Mouse (Mus musculus): ENCODE data around the gene Ugt1a6b. TPM values are rescaled to one million over a fixed set of nuclear protein-coding genes. Genes with fewer than 3 reads are reported as not detected.
A peak's percentile ranks its signal among the peaks of the same experiment; 100 is the strongest.
"Not testable (repeated sequence)": the region's sequence is repeated elsewhere in the genome, so short reads cannot be mapped to it uniquely, and the experiment has no call there.

Ugt1a6b gene
- polyA plus RNA-seq, 1 experiment from 2014 or later: not detected

DNA sequence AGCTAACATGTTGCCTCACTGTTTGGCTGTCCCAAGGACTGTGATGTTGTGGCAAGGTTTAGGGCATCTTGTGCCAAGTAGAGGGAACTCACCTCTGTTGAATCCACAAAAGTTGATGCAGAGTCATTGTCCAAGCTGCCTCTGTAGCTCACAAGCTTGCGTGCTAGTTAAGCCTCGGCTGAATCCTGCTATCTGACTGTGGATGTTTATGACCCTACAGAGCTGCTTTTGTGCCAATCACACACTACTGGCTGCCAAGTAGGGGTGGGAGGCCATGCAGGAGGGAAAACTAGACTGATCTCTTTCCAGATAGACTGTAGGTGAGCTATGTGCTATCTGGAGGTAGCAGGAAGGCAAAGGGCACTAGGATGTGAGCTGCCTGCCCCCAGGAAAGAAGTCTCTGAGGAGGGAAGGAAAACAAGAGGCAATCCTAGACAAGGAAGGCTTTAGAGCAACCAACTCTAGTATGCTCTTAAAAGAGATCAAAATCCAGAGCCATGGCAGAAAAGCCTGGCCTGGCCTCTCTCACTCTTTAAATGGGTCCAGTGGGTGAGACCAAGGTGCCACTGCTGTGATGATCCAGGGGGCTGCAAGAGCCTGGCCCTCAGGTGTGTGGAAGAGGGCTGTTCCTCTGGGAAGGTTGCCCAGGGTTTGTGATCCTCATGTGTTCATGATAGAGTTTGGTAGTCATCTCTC, 110.9 kb downstream of the Ugt1a6b start:
- H3K36me3 ChIP-seq: no peaks in the 10 kb centered on the region
- H3K27me3 ChIP-seq (ENCODE audit: insufficient read depth, poor library complexity, severe bottlenecking): no peaks in the 10 kb centered on the region
- H3K27ac ChIP-seq: no peak overlapping the region
- DNase-seq (ENCODE audit: low spot score): peak; percentile 86
- H3K4me3 ChIP-seq: no peak overlapping the region
- H3K4me1 ChIP-seq: no peaks in the 10 kb centered on the region
- WGBS: 76% methylated on average over 2 of the region's 2 CpGs
- peaks cover 61% of the 10 kb centered on the region for H3K9me3 ChIP-seq

DNA sequence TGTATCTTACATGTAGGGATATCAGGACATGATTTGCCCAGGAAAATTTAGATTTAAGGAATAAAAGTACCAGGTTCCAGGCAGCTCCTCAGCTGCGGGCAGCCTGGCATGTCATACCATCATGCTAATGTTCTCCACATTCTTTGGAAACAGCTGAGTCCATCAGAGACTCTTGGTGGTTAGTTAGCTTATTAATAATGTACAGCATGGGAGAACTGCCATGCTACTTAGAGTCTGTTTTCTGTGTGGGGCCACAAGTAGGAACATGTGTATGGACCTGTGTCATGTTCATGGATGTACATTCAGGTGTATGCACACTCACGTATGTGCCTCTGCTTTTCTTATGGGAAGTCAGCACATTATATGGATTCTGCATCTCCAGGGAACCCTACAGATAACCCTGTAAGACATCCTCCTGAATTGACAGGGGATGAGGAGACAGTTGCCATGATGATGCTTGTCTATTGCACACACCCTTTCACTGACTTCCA, 111.5 kb downstream of the Ugt1a6b start:
- peak; percentile 79 for DNase-seq (ENCODE audit: low spot score)

GRCm38 (mm10) chr1:88215466-88216380, 112.7 kb downstream of the Ugt1a6b start:
- H3K4me1 ChIP-seq: no peaks in the 10 kb centered on the region
- H3K4me3 ChIP-seq: no peak overlapping the region
- H3K36me3 ChIP-seq: no peaks in the 10 kb centered on the region
- H3K27ac ChIP-seq: no peak overlapping the region
- H3K27me3 ChIP-seq (ENCODE audit: insufficient read depth, poor library complexity, severe bottlenecking): no peaks in the 10 kb centered on the region
- H3K9me3 ChIP-seq: peaks cover 61% of the 10 kb centered on the region
- WGBS: 65% methylated on average over 10 of the region's 10 CpGs
- DNase-seq (ENCODE audit: low spot score): peak; percentile 91

More for the DNA sequence above, 111.5 kb downstream of the Ugt1a6b start:
- peaks cover 61% of the 10 kb centered on the region for H3K9me3 ChIP-seq
- no peak overlapping the region for H3K4me3 ChIP-seq
- WGBS: 72% methylated on average over 2 of the region's 2 CpGs
- no peak overlapping the region for H3K27ac ChIP-seq
- H3K27me3 ChIP-seq (ENCODE audit: insufficient read depth, poor library complexity, severe bottlenecking): no peaks in the 10 kb centered on the region
- no peaks in the 10 kb centered on the region for H3K36me3 ChIP-seq
- no peaks in the 10 kb centered on the region for H3K4me1 ChIP-seq

DNA sequence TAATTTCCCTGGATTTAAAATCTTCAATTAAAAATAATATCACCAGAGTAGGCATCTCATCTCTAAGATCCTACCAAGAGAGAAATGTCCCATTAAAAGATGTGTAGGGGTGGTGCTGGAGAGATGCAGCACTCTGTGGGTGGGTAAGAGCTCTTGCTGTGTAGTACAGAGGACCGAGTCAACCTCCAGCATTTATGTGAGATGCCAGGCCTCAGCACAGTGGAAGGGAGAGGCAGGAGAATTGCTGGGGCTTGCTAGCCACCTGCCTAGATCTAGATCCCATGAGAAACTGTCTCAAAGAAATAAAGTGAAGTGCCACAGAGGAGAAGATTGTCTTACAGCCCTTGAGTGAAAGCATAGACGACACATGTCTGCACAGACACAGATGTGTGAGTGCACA, 113.5 kb downstream of the Ugt1a6b start:
- Histone ChIP-seq H3K9me3 (peaks cover 58% of the 10 kb centered on the region), H3K27ac (no peak overlapping the region), H3K4me1 (no peaks in the 10 kb centered on the region), H3K36me3 (no peaks in the 10 kb centered on the region), H3K4me3 (no peak overlapping the region), H3K27me3 (ENCODE audit: insufficient read depth, poor library complexity, severe bottlenecking) (no peaks in the 10 kb centered on the region)
- peak; percentile 80 for DNase-seq (ENCODE audit: low spot score)
- 59% methylated on average over 2 of the region's 2 CpGs for WGBS

GRCm38 (mm10) chr1:88217144-88217543, 114.1 kb downstream of the Ugt1a6b start:
- WGBS: 57% methylated on average over 2 of the region's 2 CpGs
- Histone ChIP-seq H3K36me3 (no peaks in the 10 kb centered on the region), H3K27me3 (ENCODE audit: insufficient read depth, poor library complexity, severe bottlenecking) (no peaks in the 10 kb centered on the region), H3K9me3 (peaks cover 52% of the 10 kb centered on the region), H3K27ac (no peak overlapping the region), H3K4me1 (no peaks in the 10 kb centered on the region), H3K4me3 (no peak overlapping the region)
- no peak for DNase-seq (ENCODE audit: low spot score)

DNA sequence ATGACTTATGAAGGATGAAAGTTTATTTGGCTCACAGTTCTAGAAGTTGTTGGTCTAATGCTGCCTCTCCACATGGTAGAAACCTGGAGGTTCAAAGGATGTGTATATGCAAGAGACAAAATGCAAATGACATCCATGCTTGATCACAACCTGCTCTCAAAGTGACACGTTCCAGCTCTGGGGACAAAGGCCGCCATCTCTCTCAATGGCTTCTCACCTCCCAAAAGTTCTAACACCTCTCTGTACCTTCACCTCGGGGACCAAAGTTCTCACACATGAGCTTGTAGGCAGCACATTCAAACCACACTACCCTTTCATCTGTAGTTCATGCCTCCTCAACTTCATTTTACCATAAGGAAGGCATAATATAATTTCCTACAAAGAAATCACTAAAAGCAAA, 114.5 kb downstream of the Ugt1a6b start:
- Histone ChIP-seq H3K4me3 (no peak overlapping the region), H3K9me3 (peaks cover 48% of the 10 kb centered on the region), H3K4me1 (no peaks in the 10 kb centered on the region), H3K36me3 (no peaks in the 10 kb centered on the region), H3K27ac (no peak overlapping the region), H3K27me3 (ENCODE audit: insufficient read depth, poor library complexity, severe bottlenecking) (no peaks in the 10 kb centered on the region)
- 36% methylated on average over 3 of the region's 3 CpGs for WGBS
- DNase-seq (ENCODE audit: low spot score): no peak

- Histone ChIP-seq H3K27me3 (ENCODE audit: insufficient read depth, poor library complexity, severe bottlenecking) (no peaks in the 10 kb centered on the region), H3K36me3 (no peaks in the 10 kb centered on the region), H3K9me3 (peaks cover 43% of the 10 kb centered on the region), H3K4me1 (no peaks in the 10 kb centered on the region), H3K4me3 (no peak overlapping the region), H3K27ac (no peak overlapping the region)
- DNase-seq (ENCODE audit: low spot score): peak; percentile 91
- WGBS: 70% methylated on average over 9 of the region's 9 CpGs
These were observed 115.0 kb downstream of the Ugt1a6b start for GRCm38 (mm10) chr1:88218051-88218450.

GRCm38 (mm10) chr1:88218591-88218990, 115.5 kb downstream of the Ugt1a6b start:
- H3K27me3 ChIP-seq (ENCODE audit: insufficient read depth, poor library complexity, severe bottlenecking): no peaks in the 10 kb centered on the region
- H3K9me3 ChIP-seq: peaks cover 38% of the 10 kb centered on the region
- no peaks in the 10 kb centered on the region for H3K4me1 ChIP-seq
- H3K36me3 ChIP-seq: no peaks in the 10 kb centered on the region
- DNase-seq (ENCODE audit: low spot score): peak; percentile 84
- H3K27ac ChIP-seq: no peak overlapping the region
- H3K4me3 ChIP-seq: no peak overlapping the region
- WGBS: 47% methylated on average over 4 of the region's 4 CpGs

GRCm38 (mm10) chr1:88219054-88219453, 116.0 kb downstream of the Ugt1a6b start:
- Histone ChIP-seq H3K27me3 (ENCODE audit: insufficient read depth, poor library complexity, severe bottlenecking) (no peaks in the 10 kb centered on the region), H3K4me3 (no peak overlapping the region), H3K36me3 (no peaks in the 10 kb centered on the region), H3K4me1 (no peaks in the 10 kb centered on the region), H3K9me3 (peaks cover 33% of the 10 kb centered on the region), H3K27ac (no peak overlapping the region)
- no peak for DNase-seq (ENCODE audit: low spot score)
- 10% methylated on average over 1 of the region's 1 CpGs for WGBS

DNA sequence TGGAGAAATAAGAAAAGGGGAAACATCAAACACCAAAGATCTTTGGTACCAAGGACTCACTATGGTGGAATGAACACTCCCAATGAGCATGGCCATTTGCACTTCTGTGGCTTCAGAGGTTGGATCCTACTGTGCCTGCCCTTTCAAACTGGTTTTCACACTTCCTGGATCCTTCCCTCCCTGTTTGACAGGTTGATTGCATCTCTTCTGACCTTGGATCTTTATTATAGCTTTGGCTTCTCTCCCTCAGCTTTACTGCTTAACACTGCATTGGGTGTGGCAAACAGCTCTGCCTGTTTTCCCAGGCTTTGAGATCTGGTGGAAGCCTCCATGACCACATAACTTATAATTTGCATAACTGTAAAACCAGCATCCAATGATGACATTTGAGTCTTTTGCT, 117.3 kb downstream of the Ugt1a6b start:
- no peaks in the 10 kb centered on the region for H3K36me3 ChIP-seq
- H3K27me3 ChIP-seq (ENCODE audit: insufficient read depth, poor library complexity, severe bottlenecking): no peaks in the 10 kb centered on the region
- no peak overlapping the region for H3K4me3 ChIP-seq
- peaks cover 23% of the 10 kb centered on the region for H3K9me3 ChIP-seq
- H3K4me1 ChIP-seq: no peaks in the 10 kb centered on the region
- no peak overlapping the region for H3K27ac ChIP-seq
- peak; percentile 81 for DNase-seq (ENCODE audit: low spot score)

- Histone ChIP-seq H3K27me3 (ENCODE audit: insufficient read depth, poor library complexity, severe bottlenecking) (no peaks in the 10 kb centered on the region), H3K9me3 (peaks cover 25% of the 10 kb centered on the region), H3K4me3 (no peak overlapping the region), H3K4me1 (no peaks in the 10 kb centered on the region), H3K36me3 (no peaks in the 10 kb centered on the region), H3K27ac (no peak overlapping the region)
- 50% methylated on average over 2 of the region's 2 CpGs for WGBS
- DNase-seq (ENCODE audit: low spot score): peak; percentile 64
These were observed 119.2 kb downstream of the Ugt1a6b start for GRCm38 (mm10) chr1:88222216-88222615.

DNA sequence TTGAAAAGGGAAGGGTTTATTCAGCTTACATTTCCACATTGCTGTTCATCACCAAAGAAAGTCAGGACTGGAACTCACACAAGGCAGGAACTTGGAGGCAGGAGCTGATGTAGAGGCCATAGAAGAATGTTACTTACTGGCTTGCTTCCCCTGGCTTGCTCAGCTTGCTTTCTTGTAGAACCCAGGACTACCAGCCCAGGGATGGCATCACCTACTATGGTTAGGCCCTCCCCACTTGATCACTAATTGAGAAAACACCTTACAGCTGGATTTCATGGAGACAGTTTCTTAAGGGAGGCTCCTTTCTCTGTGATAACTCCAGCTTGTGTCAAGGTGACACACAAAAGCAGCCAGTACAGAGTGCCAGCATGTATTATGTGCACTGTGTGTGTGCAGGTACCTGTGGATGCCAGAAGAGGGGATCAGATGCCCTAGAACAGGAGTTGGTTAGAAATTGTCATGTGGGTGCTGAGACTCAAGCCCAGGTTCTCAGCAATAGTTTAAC, 120.0 kb downstream of the Ugt1a6b start:
- H3K4me1 ChIP-seq; H3K4me3 ChIP-seq; H3K27ac ChIP-seq; H3K27me3 ChIP-seq (ENCODE audit: insufficient read depth, poor library complexity, severe bottlenecking); H3K36me3 ChIP-seq: not testable (repeated sequence)
- peak; percentile 79 for DNase-seq (ENCODE audit: low spot score)
- peaks cover 28% of the 10 kb centered on the region for H3K9me3 ChIP-seq

DNA sequence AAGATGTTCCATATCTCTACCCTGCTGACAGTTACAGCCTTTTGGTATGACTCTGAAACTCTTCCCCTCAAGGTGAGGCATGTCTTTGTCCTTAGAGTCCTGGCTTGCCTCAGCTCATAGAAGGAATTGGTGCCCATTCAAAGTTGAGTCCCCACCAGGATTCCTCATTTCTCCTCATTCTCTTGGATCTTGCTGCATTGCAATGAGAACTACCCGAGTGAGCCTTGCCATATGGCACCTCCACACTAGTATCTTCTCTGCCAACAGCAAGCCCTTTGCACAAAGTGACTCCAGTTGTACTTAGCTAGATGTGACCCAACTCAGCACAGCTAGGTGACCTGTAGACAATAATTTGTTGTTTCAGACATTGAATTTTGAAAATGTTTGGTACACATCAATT, 120.5 kb downstream of the Ugt1a6b start:
- WGBS: 44% methylated on average over 1 of the region's 1 CpGs
- no peak overlapping the region for H3K27ac ChIP-seq
- H3K4me1 ChIP-seq: no peaks in the 10 kb centered on the region
- H3K4me3 ChIP-seq: no peak overlapping the region
- peak; percentile 86 for DNase-seq (ENCODE audit: low spot score)
- H3K36me3 ChIP-seq: no peaks in the 10 kb centered on the region
- peaks cover 34% of the 10 kb centered on the region for H3K9me3 ChIP-seq
- no peaks in the 10 kb centered on the region for H3K27me3 ChIP-seq (ENCODE audit: insufficient read depth, poor library complexity, severe bottlenecking)

Measured in heart, embryonic 10.5 days (tissue).